Mouse (Mus musculus) brain, embryonic 14.5 days (tissue): Measurements from ENCODE around the gene Capn7. TPM values are rescaled to one million over a fixed set of nuclear protein-coding genes. Genes with fewer than 3 reads are reported as not detected.

Experiments used
- DNase-seq: peaks from one replicate; pipeline ENCODE4 v3.0.0-alpha.2; 2011; ENCODE audit warnings: low read depth
- CTCF ChIP-seq: fragments of 200-500 bp; IDR thresholded peaks from 2 replicates; pipeline ENCODE4 v1.5.1; 2012; ENCODE audit warnings: inconsistent platforms, mild to moderate bottlenecking, moderate library complexity, borderline replicate concordance; ENCODE audit not compliant: insufficient read depth, insufficient read length; ENCODE audit errors: extremely low read depth
- POLR2A ChIP-seq: fragments of 200-500 bp; IDR thresholded peaks from 2 replicates; pipeline ENCODE4 v1.6.1; 2012; ENCODE audit warnings: mild to moderate bottlenecking, inconsistent platforms, borderline replicate concordance; ENCODE audit not compliant: poor library complexity, insufficient read depth, insufficient read length, severe bottlenecking; ENCODE audit errors: extremely low read depth
- polyA plus RNA-seq: library from polyadenylated mRNA; depleted of rRNA; stranded (reverse); fragments of >200 nt; gene quantifications from 2 replicates; pipeline ENCODE4 v1.2.3, GENCODE M21; 2012

The Capn7 gene
- polyA plus RNA-seq, 1 experiment = 67.7 TPM

DNA sequence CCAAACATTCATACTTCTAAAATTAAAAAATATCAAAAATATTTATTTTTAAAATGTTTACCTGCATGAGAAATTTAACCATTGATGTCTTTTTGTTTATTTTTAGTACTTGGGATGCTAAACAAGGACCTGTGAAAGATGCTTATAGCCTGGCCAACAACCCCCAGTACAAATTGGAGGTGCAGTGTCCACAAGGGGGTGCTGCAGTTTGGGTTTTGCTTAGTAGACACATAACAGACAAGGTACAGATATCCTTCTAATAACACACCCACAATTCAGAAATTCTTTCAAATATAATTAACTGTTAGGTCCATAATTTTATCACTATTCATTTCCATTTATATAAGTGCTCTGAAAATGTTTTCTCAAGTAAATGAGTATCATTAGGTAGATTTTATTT, 28.9 kb downstream of the Capn7 start:
- DNase-seq = peak; percentile 79
- peak; percentile 58; the same call in 1 of the 2 replicates for TF ChIP-seq CTCF
- no peak for TF ChIP-seq POLR2A

DNA sequence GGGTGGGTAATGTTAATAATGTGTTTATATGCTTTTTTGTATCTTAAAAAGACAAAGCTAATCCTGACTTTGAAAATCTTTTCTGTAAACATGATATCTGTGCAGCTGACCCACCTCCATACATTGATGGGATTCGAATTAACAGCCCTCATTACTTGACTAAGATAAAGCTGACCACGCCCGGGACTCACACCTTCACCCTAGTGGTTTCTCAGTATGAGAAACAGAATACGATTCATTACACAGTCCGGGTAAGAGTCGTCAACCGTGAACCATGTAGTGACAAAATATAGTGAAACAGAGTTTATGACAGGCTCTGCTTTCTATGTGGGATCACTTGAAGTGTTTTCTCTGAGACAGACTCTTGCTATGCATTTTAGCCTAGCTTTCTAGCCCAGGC, 31.5 kb downstream of the Capn7 start:
- no peak for DNase-seq
- TF ChIP-seq CTCF = no peak
- no peak for TF ChIP-seq POLR2A

DNA sequence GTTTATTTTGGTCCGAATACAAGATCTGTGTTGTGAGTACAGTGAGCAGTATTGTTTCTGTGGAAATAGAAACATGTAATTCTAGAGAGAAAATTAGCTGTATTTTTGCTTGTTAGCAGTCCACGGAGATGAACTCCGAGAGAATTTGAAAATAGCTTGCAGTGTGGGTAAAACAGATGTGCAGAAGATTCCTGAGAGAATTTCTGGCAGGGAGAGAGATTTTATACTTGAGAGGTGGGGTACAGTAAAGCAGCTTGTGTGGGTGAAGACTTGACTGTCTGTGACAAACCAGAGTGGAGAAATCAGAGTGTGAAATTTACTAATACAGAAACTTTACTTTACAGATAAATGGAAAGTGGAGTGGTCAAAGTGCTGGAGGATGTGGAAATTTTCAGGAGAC, 32.9 kb downstream of the Capn7 start:
- TF ChIP-seq CTCF = no peak
- no peak for TF ChIP-seq POLR2A
- DNase-seq = no peak

DNA sequence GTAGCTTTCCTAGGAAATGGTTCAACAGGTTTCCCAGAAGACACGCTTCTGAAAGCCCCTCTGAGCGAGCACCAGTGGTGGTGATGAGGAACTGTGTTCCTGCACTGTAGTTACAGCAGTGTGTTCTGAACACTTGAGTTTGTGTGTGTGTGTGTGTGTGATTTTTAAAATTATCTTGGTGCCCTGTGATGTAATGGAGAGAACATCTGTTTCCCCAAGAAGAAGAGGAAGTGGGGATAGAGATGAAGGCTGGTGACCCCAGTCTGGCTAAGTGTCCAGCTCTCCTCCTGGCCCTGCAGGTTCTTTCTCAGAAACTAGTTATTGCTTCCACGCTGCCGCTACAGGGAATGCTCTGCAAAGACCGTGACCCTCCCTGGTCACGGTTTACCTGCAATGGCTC, 38.0 kb downstream of the Capn7 start:
- no peak for DNase-seq
- no peak for TF ChIP-seq CTCF
- TF ChIP-seq POLR2A = no peak

DNA sequence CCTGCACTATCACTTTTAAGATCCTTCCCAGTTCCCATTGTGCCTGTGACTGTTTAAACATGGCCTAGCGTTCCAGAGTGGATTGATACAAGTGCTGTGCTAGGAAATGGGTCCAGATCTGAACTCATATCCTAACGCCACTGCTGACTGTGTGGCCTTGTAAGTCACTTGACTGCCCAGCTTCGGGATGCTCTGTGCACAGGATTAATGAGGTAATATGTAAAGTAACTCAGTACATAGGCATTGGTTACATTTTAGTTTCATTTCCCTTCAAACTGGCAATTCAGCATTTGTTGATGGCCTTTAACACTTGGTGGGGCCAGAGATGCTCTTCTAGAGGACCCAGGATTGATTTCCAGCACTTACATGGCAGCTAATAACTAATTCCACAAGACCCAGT, 39.9 kb downstream of the Capn7 start:
- TF ChIP-seq CTCF (no peak), POLR2A (no peak)
- no peak for DNase-seq

GRCm38 (mm10) chr14:31382276-31382675, 45.8 kb downstream of the Capn7 start:
- no peak for DNase-seq
- TF ChIP-seq POLR2A = no peak
- no peak for TF ChIP-seq CTCF

DNA sequence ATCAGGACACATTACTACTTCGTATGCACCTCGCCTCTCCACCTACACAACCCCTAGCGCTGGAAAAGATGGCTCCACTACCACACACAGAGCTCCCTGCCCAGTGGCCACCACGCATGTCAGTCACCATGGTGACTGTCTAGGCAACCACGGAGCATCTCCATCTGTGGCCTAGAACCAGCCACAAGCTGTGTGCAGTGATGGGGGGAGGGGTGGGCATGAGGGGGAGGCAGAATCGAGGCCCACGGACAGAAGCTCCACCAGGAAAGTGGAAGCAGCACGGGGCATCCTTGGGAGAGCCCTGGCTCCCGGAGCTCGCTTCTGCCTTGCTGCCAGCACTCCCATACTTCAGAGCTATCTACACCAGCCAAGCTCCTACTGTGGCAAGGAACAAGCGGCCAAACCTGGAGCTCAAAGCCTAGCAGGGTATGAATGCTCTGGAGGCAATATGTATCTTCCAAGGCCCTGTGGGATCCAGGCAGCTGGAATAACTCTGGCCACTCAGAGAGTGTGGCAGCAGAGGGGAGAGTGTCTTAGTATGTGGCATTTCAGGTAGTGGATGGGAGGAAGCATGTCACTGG, 47.1 kb downstream of the Capn7 start:
- TF ChIP-seq POLR2A (no peak), CTCF (no peak)
- DNase-seq = no peak

DNA sequence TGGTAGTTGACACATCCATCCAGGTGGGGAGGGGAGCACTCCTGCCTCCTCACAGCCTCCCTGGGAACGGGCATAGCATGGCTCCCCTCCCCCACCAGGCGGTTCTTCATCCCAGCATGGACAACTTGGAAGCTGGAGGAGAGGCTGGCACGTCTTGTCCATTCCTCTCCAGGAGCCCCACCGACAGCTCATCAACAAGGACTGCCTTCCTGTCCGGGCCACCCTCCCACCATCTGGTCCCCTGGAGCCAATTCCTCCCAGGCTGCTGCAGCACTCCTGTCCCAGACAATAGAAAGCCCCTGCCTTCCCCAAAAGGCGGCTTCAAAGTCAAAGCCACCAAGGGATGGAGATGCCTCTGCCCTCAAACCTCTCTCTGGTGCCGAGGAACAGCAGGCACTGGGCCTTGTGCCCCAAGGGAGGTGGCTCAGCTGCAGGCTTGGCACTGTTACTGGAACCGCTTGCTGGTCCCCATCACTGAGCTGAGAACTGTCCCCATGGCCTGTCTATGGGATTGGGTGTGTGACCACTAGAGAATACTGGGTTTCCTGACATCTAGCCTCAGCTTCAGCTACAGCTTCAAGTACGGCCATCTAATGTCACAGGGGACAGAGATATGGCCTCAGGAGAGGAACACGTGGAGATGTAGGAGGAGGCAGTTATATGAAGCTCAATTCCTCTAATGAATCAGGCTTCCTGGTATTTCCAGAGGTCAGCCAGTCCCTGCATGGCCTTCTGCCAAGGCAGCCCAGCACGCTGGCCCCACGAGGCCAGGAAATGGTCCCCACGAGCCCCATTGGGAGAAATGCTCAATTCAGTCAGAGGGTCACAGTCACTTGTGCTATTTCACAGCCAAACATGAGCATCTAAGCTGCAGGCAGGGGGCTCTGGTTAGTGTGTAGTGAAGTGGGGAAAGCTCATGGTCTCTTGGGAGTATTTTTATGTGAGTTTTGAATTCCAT, 48.2 kb downstream of the Capn7 start:
- TF ChIP-seq POLR2A (no peak), CTCF (no peak)
- no peak for DNase-seq

DNA sequence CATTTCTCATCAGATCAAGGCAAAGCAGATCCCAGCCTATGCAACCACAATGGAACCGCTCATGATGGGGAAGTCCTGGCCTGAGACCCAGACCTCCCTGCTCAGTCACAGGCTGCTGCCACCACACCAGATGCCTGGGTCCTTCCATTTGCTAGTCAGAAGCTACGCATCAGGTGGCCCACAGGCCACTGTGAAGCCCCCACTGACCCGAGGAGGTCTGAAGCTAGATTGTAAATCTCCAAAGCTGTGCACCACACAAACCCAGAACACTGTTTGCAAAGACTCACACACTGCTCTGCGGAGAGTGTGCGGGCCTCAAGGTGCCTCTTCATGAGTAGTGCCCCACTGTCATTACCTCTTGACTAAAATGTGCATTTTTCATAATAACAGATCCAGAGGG, 49.0 kb downstream of the Capn7 start:
- no peak for DNase-seq

DNA sequence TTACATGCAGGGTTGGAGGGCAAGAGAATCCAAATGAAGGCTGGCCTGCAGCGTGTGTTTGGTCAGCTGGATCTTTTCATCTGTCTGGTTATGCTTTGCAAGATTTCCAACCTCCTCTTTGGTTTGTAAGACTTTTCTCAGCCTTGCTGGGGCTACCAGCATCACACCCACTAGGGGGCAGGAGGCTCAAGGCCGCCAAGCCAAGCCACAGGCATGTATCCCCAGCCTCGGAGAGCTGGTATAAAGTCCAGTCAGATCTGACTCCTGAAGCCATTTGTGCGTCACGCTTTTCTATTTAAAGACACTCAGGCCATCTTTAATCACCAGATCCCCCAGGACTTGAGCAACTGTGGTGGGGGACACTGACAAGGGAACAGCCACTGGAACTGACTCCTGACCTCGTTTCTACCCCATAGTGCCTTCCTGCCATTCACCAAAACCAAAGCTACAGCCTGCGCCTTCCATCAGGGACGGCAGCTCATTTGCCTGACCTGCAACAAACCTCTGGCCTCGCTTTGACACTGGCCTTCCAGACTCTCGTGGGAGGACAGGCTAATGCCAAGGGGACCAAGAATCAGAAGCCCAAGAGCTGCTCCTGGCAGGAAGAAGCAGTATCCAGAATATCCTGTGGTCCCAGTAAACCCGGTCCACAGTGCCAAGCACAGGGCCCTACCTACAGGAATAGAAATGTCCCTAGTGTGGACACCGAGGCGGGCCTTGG, 49.7 kb downstream of the Capn7 start:
- TF ChIP-seq CTCF (peak; percentile 68), POLR2A (no peak)
- peak; percentile 67 for DNase-seq

More for the DNA sequence above, 49.0 kb downstream of the Capn7 start:
- TF ChIP-seq POLR2A (no peak), CTCF (no peak)

DNA sequence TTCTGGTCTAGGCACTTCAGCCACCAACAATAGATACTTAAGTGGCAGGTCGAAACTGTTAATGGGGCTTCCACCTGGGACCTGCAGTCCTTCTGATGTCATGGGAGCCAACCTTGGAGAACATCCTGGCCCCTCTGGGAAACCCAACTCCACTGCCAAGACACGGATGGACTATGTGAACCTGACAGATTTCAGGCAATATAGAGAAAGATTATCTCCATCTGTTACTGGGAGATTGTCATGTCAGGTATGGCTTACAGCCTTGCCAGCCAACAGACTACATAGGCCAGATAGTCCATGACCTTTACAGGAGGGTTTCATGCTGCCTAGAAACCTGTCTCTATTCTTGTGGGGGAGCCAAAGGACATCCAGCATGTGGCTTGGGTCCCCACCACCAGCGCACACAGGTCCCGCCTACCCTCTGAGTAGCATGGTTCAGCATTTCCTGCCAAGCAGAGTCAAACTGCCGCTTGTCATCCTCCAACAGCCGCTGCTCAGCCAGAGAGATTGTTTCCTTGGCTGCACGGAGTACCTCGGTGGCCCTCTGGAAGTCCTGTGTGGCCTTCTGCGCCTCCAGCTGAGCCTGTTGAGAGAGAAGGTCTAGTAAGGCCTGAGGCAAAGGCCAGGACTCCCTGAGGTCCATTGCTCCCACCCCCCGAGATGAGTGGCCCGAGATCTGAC, 51.0 kb downstream of the Capn7 start:
- TF ChIP-seq CTCF (no peak), POLR2A (no peak)
- no peak for DNase-seq
